Mouse (Mus musculus): ENCODE measurements at regions not wholly inside any gene's neighbourhood (a gene's known extent, or its start where the extent isn't known, plus 50 kb on each side); places are given as distances from the start of the nearest gene placed in this dataset.

DNA sequence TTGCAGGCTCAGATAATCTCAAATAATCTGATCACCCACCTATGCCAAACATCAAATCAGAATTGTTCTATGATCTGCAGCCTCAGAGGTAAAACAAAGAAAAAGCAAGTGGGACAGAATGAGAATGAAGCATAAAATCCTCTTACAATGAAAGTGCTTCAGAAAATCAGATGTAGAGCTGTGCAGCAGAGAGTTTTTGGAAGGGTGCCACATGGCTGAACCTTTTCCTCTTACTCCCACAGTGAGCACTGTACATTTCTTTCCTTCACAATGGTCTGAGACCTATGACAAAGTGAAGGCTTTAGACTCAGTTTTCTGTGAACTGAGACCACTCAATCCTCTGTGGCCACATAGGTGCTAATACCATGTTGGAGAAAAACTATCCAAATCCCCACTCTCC lies 116.4 kb upstream of the Rag2 start:
- DNase-seq (ENCODE audit: extremely low spot score, low read depth, low spot score), result no peak
